Mouse (Mus musculus) embryo, embryonic 11.5 days (tissue): ENCODE results near the gene Grid1.

ENCODE experiments used
- DNase-seq: peaks from one replicate; pipeline ENCODE4 v3.0.0-alpha.2; 2012; ENCODE audit warnings: low read depth, low spot score

Grid1 gene

GRCm38 (mm10) chr14:35112327-35113275 is 292.7 kb downstream of the Grid1 start:
- no peak for DNase-seq

- DNase-seq: no peak
Observed at GRCm38 (mm10) chr14:35113276-35113645, 293.4 kb downstream of the Grid1 start.

- no peak for DNase-seq
Observed at GRCm38 (mm10) chr14:35115913-35116312, 296.0 kb downstream of the Grid1 start.

- DNase-seq: no peak
Observed at GRCm38 (mm10) chr14:35120089-35120488, 300.2 kb downstream of the Grid1 start.

- DNase-seq: no peak
Observed at GRCm38 (mm10) chr14:35120905-35121304, 301.0 kb downstream of the Grid1 start.

- DNase-seq: no peak
Observed at GRCm38 (mm10) chr14:35122111-35122510, 302.2 kb downstream of the Grid1 start.

GRCm38 (mm10) chr14:35123260-35123875 is 303.5 kb downstream of the Grid1 start:
- no peak for DNase-seq

- no peak for DNase-seq
Observed at GRCm38 (mm10) chr14:35127616-35128015, 307.7 kb downstream of the Grid1 start.

GRCm38 (mm10) chr14:35135056-35135455 is 315.1 kb downstream of the Grid1 start:
- no peak for DNase-seq

GRCm38 (mm10) chr14:35138069-35138468 is 318.2 kb downstream of the Grid1 start:
- no peak for DNase-seq

- no peak for DNase-seq
Observed at GRCm38 (mm10) chr14:35139824-35140223, 319.9 kb downstream of the Grid1 start.

GRCm38 (mm10) chr14:35152450-35152849 is 332.5 kb downstream of the Grid1 start:
- DNase-seq: no peak

GRCm38 (mm10) chr14:35153701-35154277 is 333.9 kb downstream of the Grid1 start:
- DNase-seq: no peak

GRCm38 (mm10) chr14:35154364-35154763 is 334.5 kb downstream of the Grid1 start:
- DNase-seq: no peak

GRCm38 (mm10) chr14:35157069-35157655 is 337.3 kb downstream of the Grid1 start:
- no peak for DNase-seq

- DNase-seq: no peak
Observed at GRCm38 (mm10) chr14:35159296-35159695, 339.4 kb downstream of the Grid1 start.

- DNase-seq: no peak
Observed at GRCm38 (mm10) chr14:35167451-35167850, 347.5 kb downstream of the Grid1 start.

GRCm38 (mm10) chr14:35173861-35174260 is 354.0 kb downstream of the Grid1 start:
- no peak for DNase-seq

- no peak for DNase-seq
Observed at GRCm38 (mm10) chr14:35176021-35176420, 356.1 kb downstream of the Grid1 start.

GRCm38 (mm10) chr14:35179076-35179475 is 359.2 kb downstream of the Grid1 start:
- DNase-seq: no peak

GRCm38 (mm10) chr14:35185399-35185798 is 365.5 kb downstream of the Grid1 start:
- DNase-seq: no peak

- DNase-seq: no peak
Observed at GRCm38 (mm10) chr14:35192256-35192655, 372.3 kb downstream of the Grid1 start.
